Mouse (Mus musculus): Measurements from ENCODE around the gene Vwa7. TPM values are rescaled to one million over a fixed set of nuclear protein-coding genes. Genes with fewer than 3 reads are reported as not detected.

Gene Vwa7
- polyA plus RNA-seq, 1 experiment from 2014 or later = 0.16 TPM

DNA sequence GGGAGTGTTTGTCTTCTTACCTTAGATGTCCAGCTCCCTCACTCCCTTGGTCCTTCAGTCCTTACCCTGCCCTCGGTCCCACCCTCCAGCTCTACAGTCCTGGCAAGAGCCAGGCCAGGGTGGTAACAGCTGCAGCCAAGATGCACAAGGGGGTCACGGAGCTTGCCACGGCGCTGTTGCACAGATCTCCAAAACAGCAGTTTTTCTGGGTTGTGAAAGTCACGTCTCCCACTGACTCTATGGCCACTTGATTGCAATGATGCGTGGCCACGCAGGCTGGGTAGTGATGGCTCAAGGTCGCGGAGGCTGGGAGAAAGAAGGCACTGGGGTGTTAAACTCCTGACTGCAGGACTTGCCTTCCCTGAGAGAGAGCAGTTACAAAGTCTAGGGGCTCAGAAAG lies 55.1 kb downstream of the Vwa7 start:
- Histone ChIP-seq H3K9me3 (ENCODE audit: control insufficient read depth, low read length) (no peaks in the 10 kb centered on the region), H3K27me3 (replicated peaks; ENCODE audit: control insufficient read depth, insufficient read depth, low read length) (peaks cover 30% of the 10 kb centered on the region), H3K4me2 (no peak overlapping the region), H3K36me3 (ENCODE audit: control insufficient read depth, insufficient read depth, low read length) (no peaks in the 10 kb centered on the region), H3K4me1 (replicated peaks; ENCODE audit: control insufficient read depth, insufficient read depth, low read length) (peaks cover 4% of the 10 kb centered on the region), H3K4me3 (ENCODE audit: low read depth, low read length) (no peak overlapping the region), H3K9ac (ENCODE audit: low read depth, low read length) (no peak overlapping the region), H3K27ac (ENCODE audit: low read depth, low read length) (no peak overlapping the region)
- DNase-seq (ENCODE audit: low spot score) (no peak), ATAC-seq (replicated peaks; ENCODE audit: low FRiP score) (no peak)
- WGBS = 83% methylated on average over 9 of the region's 9 CpGs

DNA sequence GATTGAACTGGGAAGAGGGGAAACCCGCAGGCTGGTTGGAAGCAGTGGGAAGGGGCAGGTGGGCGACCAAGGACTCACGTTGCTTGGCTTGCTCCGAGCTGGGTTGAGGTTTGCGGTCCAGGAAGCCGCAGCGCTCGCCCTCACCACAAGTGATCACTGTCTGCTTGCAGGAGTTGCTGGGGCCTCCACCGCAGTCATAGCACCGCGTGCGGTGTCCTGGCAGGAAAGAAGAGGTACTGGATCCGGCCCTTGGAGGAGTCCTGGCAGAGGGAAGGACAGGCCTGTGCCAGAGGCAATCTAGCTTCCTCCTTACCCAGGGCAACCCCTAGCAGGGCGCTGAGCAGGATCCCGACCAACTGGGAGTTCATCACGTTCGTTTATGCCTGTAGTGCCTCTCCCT lies 57.7 kb downstream of the Vwa7 start:
- Histone ChIP-seq H3K9ac (ENCODE audit: low read depth, low read length) (no peak overlapping the region), H3K4me1 (replicated peaks; ENCODE audit: control insufficient read depth, insufficient read depth, low read length) (peaks cover 8% of the 10 kb centered on the region), H3K27ac (ENCODE audit: low read depth, low read length) (no peak overlapping the region), H3K9me3 (ENCODE audit: control insufficient read depth, low read length) (no peaks in the 10 kb centered on the region), H3K36me3 (ENCODE audit: control insufficient read depth, insufficient read depth, low read length) (no peaks in the 10 kb centered on the region), H3K4me2 (no peak overlapping the region), H3K27me3 (replicated peaks; ENCODE audit: control insufficient read depth, insufficient read depth, low read length) (peaks cover 12% of the 10 kb centered on the region), H3K4me3 (ENCODE audit: low read depth, low read length) (no peak overlapping the region)
- ATAC-seq (replicated peaks; ENCODE audit: low FRiP score) = no peak
- DNase-seq (ENCODE audit: low spot score) = no peak
- WGBS = 31% methylated on average over 17 of the region's 17 CpGs

Other genes with a start within 250 kb of the Vwa7 start
- gene Cyp21a1, start 212.0 kb upstream of the Vwa7 start, polyA plus RNA-seq (2014; fragmentation: Nextera tagmentation; extraction: Ambion mirVana) = not detected in 2 replicates
- 25.1 and 27.1 TPM in 2 replicates for gene Stk19, start 179.6 kb upstream of the Vwa7 start, polyA plus RNA-seq (2014; fragmentation: Nextera tagmentation; extraction: Ambion mirVana)
- gene Dxo, start 179.6 kb upstream of the Vwa7 start, polyA plus RNA-seq (2014; fragmentation: Nextera tagmentation; extraction: Ambion mirVana) = 55.4 and 56.3 TPM in 2 replicates
- gene Skiv2l, start 166.4 kb upstream of the Vwa7 start, polyA plus RNA-seq (2014; fragmentation: Nextera tagmentation; extraction: Ambion mirVana) = 43.7 and 44.8 TPM in 2 replicates
- gene Nelfe, start 166.2 kb upstream of the Vwa7 start, polyA plus RNA-seq (2014; fragmentation: Nextera tagmentation; extraction: Ambion mirVana) = 108 and 114 TPM in 2 replicates
- 67.6 and 74.9 TPM in 2 replicates for gene Cfb, start 154.1 kb upstream of the Vwa7 start, polyA plus RNA-seq (2014; fragmentation: Nextera tagmentation; extraction: Ambion mirVana)
- 0.45 and 0.86 TPM in 2 replicates for gene Zbtb12, start 137.1 kb upstream of the Vwa7 start, polyA plus RNA-seq (2014; fragmentation: Nextera tagmentation; extraction: Ambion mirVana)
- gene Gm20547, start 134.5 kb upstream of the Vwa7 start, polyA plus RNA-seq (2014; fragmentation: Nextera tagmentation; extraction: Ambion mirVana) = 0.09 TPM in 1 of 2 replicates, not detected in the other
- 8.1 and 9.0 TPM in 2 replicates for gene C2, start 118.3 kb upstream of the Vwa7 start, polyA plus RNA-seq (2014; fragmentation: Nextera tagmentation; extraction: Ambion mirVana)
- 43.6 and 50.9 TPM in 2 replicates for gene Ehmt2, start 118.1 kb upstream of the Vwa7 start, polyA plus RNA-seq (2014; fragmentation: Nextera tagmentation; extraction: Ambion mirVana)
- 0.97 and 1.3 TPM in 2 replicates for gene Slc44a4, start 102.1 kb upstream of the Vwa7 start, polyA plus RNA-seq (2014; fragmentation: Nextera tagmentation; extraction: Ambion mirVana)
- 24.4 and 26.4 TPM in 2 replicates for gene Neu1, start 85.3 kb upstream of the Vwa7 start, polyA plus RNA-seq (2014; fragmentation: Nextera tagmentation; extraction: Ambion mirVana)
- 0.14 and 0.41 TPM in 2 replicates for gene Hspa1b, start 57.3 kb upstream of the Vwa7 start, polyA plus RNA-seq (2014; fragmentation: Nextera tagmentation; extraction: Ambion mirVana)
- gene Gm20481, start 46.7 kb upstream of the Vwa7 start, polyA plus RNA-seq (2014; fragmentation: Nextera tagmentation; extraction: Ambion mirVana) = not detected in 2 replicates
- gene Hspa1a, start 44.4 kb upstream of the Vwa7 start, polyA plus RNA-seq (2014; fragmentation: Nextera tagmentation; extraction: Ambion mirVana) = 4.7 and 5.7 TPM in 2 replicates
- gene Hspa1l, start 43.9 kb upstream of the Vwa7 start, polyA plus RNA-seq (2014; fragmentation: Nextera tagmentation; extraction: Ambion mirVana) = 0.66 and 1.5 TPM in 2 replicates
- 304 and 315 TPM in 2 replicates for gene Lsm2, start 34.7 kb upstream of the Vwa7 start, polyA plus RNA-seq (2014; fragmentation: Nextera tagmentation; extraction: Ambion mirVana)
- 234 and 245 TPM in 2 replicates for gene Vars, start 15.6 kb upstream of the Vwa7 start, polyA plus RNA-seq (2014; fragmentation: Nextera tagmentation; extraction: Ambion mirVana)
- gene Sapcd1, start 11.4 kb downstream of the Vwa7 start, polyA plus RNA-seq (2014; fragmentation: Nextera tagmentation; extraction: Ambion mirVana) = 6.9 and 8.5 TPM in 2 replicates
- gene Msh5, start 30.2 kb downstream of the Vwa7 start, polyA plus RNA-seq (2014; fragmentation: Nextera tagmentation; extraction: Ambion mirVana) = 3.8 and 4.7 TPM in 2 replicates
- 118 and 134 TPM in 2 replicates for gene Clic1, start 33.4 kb downstream of the Vwa7 start, polyA plus RNA-seq (2014; fragmentation: Nextera tagmentation; extraction: Ambion mirVana)
- 124 and 132 TPM in 2 replicates for gene Ddah2, start 42.5 kb downstream of the Vwa7 start, polyA plus RNA-seq (2014; fragmentation: Nextera tagmentation; extraction: Ambion mirVana)
- gene Ly6g6c, start 48.8 kb downstream of the Vwa7 start, polyA plus RNA-seq (2014; fragmentation: Nextera tagmentation; extraction: Ambion mirVana) = 0.34 and 1.8 TPM in 2 replicates
- 8.4 and 11.2 TPM in 2 replicates for gene Mpig6b, start 49.6 kb downstream of the Vwa7 start, polyA plus RNA-seq (2014; fragmentation: Nextera tagmentation; extraction: Ambion mirVana)
- gene Ly6g6e, start 60.3 kb downstream of the Vwa7 start, polyA plus RNA-seq (2014; fragmentation: Nextera tagmentation; extraction: Ambion mirVana) = 0.57 TPM in 1 of 2 replicates, not detected in the other
- gene Ly6g6d, start 61.5 kb downstream of the Vwa7 start, polyA plus RNA-seq (2014; fragmentation: Nextera tagmentation; extraction: Ambion mirVana) = 0.44 and 0.78 TPM in 2 replicates
- gene Ly6g6f, start 69.0 kb downstream of the Vwa7 start, polyA plus RNA-seq (2014; fragmentation: Nextera tagmentation; extraction: Ambion mirVana) = 12.8 and 13.5 TPM in 2 replicates
- gene Abhd16a, start 72.7 kb downstream of the Vwa7 start, polyA plus RNA-seq (2014; fragmentation: Nextera tagmentation; extraction: Ambion mirVana) = 71.6 and 79.8 TPM in 2 replicates
- not detected in 2 replicates for gene Ly6g5c, start 91.7 kb downstream of the Vwa7 start, polyA plus RNA-seq (2014; fragmentation: Nextera tagmentation; extraction: Ambion mirVana)
- gene Ly6g5b, start 98.8 kb downstream of the Vwa7 start, polyA plus RNA-seq (2014; fragmentation: Nextera tagmentation; extraction: Ambion mirVana) = 0.69 and 0.89 TPM in 2 replicates
- gene Gpank1, start 104.9 kb downstream of the Vwa7 start, polyA plus RNA-seq (2014; fragmentation: Nextera tagmentation; extraction: Ambion mirVana) = 23.7 and 25.2 TPM in 2 replicates
- gene Csnk2b, start 105.5 kb downstream of the Vwa7 start, polyA plus RNA-seq (2014; fragmentation: Nextera tagmentation; extraction: Ambion mirVana) = 246 and 259 TPM in 2 replicates
- 6.0 and 7.1 TPM in 2 replicates for gene D17H6S53E, start 109.8 kb downstream of the Vwa7 start, polyA plus RNA-seq (2014; fragmentation: Nextera tagmentation; extraction: Ambion mirVana)
- gene Apom, start 115.5 kb downstream of the Vwa7 start, polyA plus RNA-seq (2014; fragmentation: Nextera tagmentation; extraction: Ambion mirVana) = 429 and 459 TPM in 2 replicates
- gene Bag6, start 118.6 kb downstream of the Vwa7 start, polyA plus RNA-seq (2014; fragmentation: Nextera tagmentation; extraction: Ambion mirVana) = 61.4 and 73.6 TPM in 2 replicates
- 169 and 205 TPM in 2 replicates for gene Prrc2a, start 148.3 kb downstream of the Vwa7 start, polyA plus RNA-seq (2014; fragmentation: Nextera tagmentation; extraction: Ambion mirVana)
- gene Aif1, start 159.5 kb downstream of the Vwa7 start, polyA plus RNA-seq (2014; fragmentation: Nextera tagmentation; extraction: Ambion mirVana) = 13.9 and 20.0 TPM in 2 replicates
- 24.1 and 28.1 TPM in 2 replicates for gene Lst1, start 171.9 kb downstream of the Vwa7 start, polyA plus RNA-seq (2014; fragmentation: Nextera tagmentation; extraction: Ambion mirVana)
- gene Ltb, start 177.9 kb downstream of the Vwa7 start, polyA plus RNA-seq (2014; fragmentation: Nextera tagmentation; extraction: Ambion mirVana) = 0.70 and 0.78 TPM in 2 replicates
- 0.47 and 0.53 TPM in 2 replicates for gene Tnf, start 185.4 kb downstream of the Vwa7 start, polyA plus RNA-seq (2014; fragmentation: Nextera tagmentation; extraction: Ambion mirVana)
- gene Lta, start 188.8 kb downstream of the Vwa7 start, polyA plus RNA-seq (2014; fragmentation: Nextera tagmentation; extraction: Ambion mirVana) = not detected in 2 replicates
- gene Gm16181, start 204.3 kb downstream of the Vwa7 start, polyA plus RNA-seq (2014; fragmentation: Nextera tagmentation; extraction: Ambion mirVana) = 0.53 TPM in 1 of 2 replicates, not detected in the other
- 2.6 and 2.9 TPM in 2 replicates for gene Atp6v1g2, start 217.1 kb downstream of the Vwa7 start, polyA plus RNA-seq (2014; fragmentation: Nextera tagmentation; extraction: Ambion mirVana)
- gene Nfkbil1, start 219.2 kb downstream of the Vwa7 start, polyA plus RNA-seq (2014; fragmentation: Nextera tagmentation; extraction: Ambion mirVana) = 4.6 and 5.4 TPM in 2 replicates
- gene Ddx39b, start 225.2 kb downstream of the Vwa7 start, polyA plus RNA-seq (2014; fragmentation: Nextera tagmentation; extraction: Ambion mirVana) = 432 and 439 TPM in 2 replicates
- 88.0 and 90.8 TPM in 2 replicates for gene H2-D1, start 246.2 kb downstream of the Vwa7 start, polyA plus RNA-seq (2014; fragmentation: Nextera tagmentation; extraction: Ambion mirVana)

Data from liver, embryonic 11.5 days (tissue).